Mouse (Mus musculus): ENCODE data around the gene Gm7102.
"Not testable (repeated sequence)": the region's sequence is repeated elsewhere in the genome, so short reads cannot be mapped to it uniquely, and the experiment has no call there.

Gm7102 gene

DNA sequence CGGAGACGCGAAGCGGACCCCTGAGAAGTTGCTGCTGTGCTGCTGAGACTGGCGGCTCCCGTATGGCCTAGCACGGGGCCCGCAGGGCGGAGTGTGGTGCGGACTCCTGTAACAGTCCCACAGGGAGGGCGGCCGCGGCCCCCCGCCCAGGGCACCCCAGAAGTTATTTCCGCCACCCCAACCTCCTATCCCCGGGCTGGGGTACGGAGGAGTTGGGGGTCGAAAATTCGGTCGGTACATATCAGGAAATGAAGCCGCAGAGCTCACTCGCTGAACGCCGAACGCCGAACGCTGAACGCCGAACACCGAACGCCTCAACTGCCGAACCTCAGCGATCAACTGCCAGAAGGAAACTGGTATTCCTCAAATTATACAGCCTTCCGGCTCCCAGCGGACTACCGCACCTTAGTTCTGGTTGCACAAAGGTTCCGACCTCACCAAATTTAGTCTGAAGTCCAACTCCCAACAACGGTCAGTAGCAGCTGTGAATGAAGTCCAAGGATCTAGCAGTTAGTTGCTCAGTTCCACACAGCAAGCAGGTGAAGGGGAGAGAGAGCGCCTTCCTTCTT is at the start of gene Gm7102:
Gene Gm7102, minus strand, starts transcription at position 554 of the 569 bp plus-strand sequence.
- no peak for DNase-seq (ENCODE audit: low spot score)

DNA sequence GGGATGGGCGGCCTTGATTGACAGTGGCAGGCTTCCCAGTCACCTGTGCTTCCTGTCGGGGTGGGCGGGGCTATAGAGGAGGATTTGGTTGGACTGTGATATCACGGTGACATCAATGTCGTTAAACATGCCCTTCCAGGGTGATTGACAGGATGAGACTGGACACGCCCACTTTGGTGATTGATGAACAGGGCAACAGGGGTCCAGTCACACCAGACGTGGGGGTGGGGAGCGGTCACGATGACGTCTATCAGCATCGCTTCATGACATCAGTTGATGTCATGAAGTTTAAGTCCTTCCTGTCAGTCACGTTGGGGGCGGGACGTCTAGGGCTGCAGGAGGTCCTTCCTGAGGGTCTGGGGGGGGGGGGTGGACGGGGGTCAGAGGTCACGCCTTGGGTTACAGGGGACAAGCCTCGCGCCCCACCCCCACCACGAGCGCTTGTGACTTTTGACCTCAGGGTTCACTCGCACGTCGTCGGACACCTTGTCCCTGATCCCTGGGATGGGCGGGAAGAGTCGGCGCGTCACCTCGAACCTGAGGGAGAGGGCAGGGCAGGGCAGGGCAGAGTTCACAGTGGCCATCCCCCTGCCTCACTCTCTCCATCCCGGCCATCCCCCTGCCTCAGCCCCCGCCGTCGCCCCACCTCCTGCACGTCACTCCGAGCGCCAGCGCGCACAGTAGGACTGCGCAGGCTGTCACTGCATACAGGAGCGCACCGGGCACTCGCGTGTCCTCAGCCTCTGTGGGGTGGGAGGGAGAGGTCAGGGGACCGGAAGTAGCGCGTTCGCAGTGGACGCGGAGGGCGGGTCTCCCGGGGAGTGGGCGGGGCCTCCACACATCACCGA is 48.8 kb upstream of the Gm7102 start:
- no peak for DNase-seq (ENCODE audit: low spot score)

DNA sequence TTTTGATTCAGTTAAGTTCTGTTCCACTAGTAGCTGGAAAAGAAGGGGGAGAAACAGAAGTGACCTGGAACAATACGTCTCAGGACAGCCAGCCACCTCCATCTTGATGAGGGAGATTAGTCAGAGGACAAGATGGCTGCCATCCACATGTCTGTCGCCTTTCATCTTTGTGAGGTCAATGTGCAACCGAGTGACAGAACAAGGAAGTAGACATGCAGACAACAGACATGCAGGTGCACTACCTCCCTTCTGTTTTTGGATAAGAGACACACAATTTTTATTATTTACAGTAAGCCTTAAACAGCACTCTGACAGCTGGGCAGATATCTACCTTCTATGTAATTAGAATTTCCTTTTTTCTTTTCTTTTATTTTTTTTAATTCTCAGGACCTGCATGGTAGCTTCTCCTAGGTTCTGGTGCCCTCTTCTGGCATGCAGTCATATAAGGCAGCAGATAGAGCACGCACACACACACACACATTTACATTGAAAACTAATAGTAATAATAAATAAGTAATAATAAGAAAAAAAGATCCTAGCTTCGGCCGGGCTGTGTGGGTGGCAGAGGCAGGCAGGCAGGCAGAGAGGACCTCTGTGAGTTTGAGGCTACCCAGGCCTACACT is 47.7 kb upstream of the Gm7102 start:
- no peak for DNase-seq (ENCODE audit: low spot score)

DNA sequence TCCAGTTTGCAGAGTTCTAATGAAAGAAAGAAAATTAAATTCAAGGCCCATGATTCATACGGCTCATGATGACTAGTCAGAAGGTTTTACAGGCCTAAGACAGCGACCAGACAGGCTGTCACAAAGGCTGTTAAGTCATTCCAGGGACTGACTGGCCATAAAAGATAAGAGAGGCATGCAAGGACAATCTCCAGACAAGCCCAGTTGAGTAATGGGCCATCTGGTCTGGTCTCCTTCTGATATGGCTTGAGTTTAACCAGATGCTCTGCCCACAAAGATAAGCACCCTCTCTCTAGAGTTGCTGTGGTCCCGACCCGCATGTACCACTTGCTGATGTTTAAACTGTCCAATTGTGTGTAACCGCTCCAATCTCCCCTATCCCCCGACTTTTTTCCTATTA is 31.4 kb upstream of the Gm7102 start:
- DNase-seq (ENCODE audit: low spot score) = not testable (repeated sequence)

DNA sequence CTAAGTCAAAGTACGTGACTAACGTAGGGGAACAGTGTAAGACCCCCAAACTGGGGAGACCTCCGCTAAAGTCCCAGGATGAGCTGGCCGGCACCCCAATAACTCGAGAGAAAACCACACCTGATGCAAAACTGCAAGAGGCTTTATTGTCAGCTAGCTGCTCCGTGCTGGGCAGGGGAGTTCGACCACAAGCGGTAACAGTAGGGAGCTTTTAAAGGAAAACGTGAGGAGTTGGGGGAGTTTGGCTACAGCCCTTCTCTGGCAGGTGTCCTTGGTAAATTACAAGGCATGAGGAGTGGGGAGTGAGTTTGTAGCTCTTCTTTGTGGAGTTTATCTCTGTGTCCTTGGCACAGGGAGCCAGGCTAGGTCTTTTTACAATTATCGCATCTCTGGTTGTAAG is 23.7 kb upstream of the Gm7102 start:
- DNase-seq (ENCODE audit: low spot score) = peak; percentile 44

DNA sequence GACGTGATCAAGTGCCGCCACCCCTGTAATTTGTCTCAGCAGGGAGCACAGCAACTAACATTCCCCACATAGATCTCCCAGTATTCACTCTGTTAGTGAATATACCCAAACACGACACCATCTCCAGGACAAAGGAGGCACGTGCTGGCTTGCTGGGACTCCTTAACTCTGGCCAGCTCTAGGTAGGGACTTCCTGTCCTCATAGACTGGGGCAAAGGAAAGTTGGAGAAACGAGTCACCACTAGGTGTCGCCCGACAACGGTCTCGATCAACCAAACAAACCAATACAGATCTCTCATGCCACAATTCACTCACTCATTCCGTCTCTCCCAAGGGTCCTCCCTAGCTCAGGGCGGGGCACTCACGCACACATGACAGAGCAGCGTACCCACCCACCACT is 23.2 kb upstream of the Gm7102 start:
- DNase-seq (ENCODE audit: low spot score) = peak; percentile 80

DNA sequence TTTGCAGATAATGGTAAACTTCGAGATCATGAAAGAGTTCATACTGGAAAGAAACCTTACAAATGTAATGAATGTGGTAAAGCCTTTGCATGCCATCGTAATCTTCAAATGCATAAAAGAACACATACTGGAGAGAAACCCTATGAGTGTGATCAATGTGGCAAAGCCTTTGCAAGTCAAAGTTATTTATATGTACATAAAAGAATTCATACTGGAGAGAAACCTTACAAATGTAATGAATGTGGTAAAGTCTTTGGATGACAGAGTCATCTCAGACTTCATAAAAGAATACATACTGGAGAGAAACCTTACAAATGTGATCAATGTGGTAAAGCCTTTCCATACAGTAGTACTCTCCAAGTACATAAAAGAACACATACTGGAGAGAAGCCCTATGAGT is 7.5 kb upstream of the Gm7102 start, which contains the start of gene Gm6020:
Gene Gm6020, plus strand, starts transcription at position 301 of the 400 bp plus-strand sequence.
- DNase-seq (ENCODE audit: low spot score) = not testable (repeated sequence)

DNA sequence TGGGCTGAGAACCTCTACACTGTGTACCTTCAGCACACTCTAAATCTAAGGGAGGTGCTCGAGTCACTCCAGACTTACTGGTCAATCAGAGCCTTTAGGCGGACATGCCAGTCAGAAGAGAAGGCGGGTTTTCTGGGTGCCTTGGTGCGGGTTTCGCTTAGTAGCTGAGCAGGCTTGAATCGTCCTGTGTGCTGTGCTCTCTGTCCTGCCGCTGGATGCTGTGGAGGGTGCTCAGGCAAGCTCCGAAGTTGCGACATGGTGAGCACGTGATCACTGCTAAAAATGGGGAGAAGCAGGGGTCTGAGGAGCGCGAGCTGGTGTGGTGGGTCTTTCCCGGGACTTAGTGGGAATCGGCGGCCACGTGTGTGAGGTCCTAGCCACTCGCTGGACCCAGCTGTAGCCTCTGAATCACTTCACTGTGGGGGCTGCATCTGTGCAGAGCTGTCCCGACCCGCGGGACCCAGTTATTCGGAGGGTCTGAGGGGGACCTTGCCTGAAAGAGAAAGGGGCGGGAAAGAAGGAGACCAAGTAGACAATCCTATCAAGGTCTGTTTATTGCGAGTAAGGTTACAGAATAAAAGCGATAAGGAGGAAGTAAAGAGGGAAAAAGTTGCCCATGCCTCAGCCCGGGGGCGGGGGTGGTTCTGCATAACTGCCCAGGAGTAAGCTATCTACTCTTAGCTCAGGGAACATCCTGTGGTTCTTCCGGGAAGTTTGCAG is 24.2 kb downstream of the Gm7102 start:
- DNase-seq (ENCODE audit: low spot score) = peak; percentile 9

DNA sequence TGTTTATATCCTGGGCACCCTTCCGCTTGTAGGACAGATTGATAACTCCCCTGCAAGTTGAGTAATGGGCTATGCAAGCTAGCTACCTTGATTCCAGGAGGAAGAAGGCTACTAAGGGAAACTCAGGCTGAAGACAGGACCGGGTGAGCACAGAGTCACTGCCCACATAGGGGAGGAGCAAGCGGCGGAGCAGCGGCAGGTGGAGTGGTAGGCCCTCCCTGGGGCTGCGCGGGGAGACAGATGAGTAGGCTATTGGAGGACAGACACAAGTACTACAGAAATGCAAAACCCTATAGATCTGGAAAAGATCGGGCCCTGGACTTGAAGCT is 24.8 kb downstream of the Gm7102 start:
- DNase-seq (ENCODE audit: low spot score) = peak; percentile 30

DNA sequence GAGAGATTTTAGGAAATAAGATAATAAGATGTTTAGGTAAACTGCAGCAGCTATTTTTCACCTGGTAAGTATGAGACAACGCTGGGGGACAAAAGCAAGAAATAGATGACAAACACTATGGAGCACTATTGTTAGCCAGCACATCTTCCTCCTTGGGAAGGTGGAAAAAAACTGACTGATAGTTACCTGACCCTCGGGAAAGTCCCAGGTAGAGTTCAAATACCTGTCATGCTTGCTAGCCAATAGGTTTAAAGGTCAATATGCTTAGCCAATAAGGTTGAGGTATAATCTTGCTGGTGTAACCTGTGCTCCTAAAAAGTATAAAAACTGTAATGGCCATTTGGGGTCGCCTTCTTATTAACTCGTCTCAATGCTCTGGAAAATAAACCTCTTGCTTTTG is 34.8 kb downstream of the Gm7102 start:
- DNase-seq (ENCODE audit: low spot score) = no peak

DNA sequence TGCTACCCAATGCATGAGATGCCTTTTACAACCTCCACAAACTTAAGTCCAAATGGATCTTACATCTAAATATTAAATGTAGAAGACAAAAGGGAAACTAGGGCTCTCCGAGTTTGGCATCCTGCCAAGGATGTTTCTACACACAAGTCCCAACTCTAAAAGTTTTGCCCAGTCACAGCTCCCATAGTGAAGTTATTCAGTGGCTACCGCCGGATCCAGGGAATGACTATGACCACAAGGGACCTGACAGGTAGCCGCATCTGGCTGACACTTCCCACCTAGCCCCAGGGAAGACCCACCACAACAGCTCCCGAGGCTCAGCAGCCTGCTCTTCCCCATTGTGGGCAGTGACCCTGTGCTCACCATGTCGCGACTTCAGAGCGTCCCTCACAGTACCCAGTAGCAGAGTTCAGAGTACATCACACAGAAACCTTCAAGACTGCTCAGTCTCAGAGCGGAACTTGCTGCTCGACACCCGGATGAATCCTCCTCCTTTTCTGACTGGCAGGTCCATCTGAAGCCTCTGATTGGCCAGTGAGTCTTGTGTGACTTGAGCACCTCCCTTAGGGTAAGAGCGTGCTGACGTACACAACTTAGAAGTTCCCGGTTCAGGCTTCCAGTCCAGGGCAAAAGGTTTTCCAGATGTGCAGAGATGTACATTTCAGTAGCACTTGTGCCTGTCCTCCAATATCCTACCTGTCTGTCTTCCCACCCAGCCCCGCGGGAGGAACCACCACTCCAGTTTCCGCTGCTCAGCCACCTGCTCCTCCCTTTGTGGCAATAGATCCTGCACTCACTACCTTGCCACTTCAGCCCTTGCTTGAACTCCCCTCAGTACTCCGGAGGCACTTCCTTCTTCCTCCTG is 35.5 kb downstream of the Gm7102 start, which contains the start of gene Zfp950:
Gene Zfp950, minus strand, starts transcription at position 499 of the 865 bp plus-strand sequence.
- peak; percentile 68 for DNase-seq (ENCODE audit: low spot score)

DNA sequence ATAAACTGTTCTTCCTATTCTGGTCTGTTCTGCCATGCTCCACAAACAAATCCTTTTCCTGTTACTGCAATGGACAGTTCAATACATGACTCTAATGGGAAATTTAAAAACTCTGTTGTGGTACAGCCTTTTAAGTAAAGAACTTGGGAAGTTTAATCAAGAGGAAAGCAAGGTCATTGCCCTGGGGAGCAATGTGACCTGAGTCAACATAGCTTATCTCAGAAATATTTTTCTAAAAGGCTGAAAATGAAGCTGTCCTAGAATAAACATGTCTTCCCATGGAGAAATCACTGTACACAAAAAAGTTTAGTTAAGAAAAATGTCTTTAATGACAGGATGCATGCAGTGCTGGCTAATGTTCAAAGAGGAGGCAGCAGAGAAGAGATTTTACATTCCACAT is 37.5 kb downstream of the Gm7102 start:
- no peak for DNase-seq (ENCODE audit: low spot score)

DNA sequence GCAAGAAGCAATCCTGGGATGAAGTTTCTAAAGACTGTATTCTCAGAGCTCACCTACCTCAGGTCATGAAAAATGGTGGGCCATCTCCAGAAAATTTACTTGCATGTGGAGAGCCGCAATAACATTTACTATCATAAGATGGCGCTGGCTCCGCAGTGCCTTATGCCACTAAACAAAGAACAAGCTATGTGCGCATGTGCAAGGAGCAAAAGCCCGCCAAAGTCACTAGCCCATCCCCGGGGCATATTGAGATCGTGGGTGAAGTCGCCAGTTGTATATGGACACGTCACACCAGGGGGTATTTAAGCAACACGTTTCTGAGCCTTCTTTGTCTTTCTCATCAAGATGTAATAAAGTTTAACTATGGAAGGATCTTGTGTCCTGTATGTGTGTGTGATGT is 45.0 kb downstream of the Gm7102 start:
- DNase-seq (ENCODE audit: low spot score) = no peak

All from spleen, adult 12 weeks (tissue).